In genomic region chr16:33403258-33403657, GRCm38 (mm10) we compare ENCODE assay signal across 31 mouse cellular contexts. TPM values are rescaled to one million over a fixed set of nuclear protein-coding genes. Genes with fewer than 3 reads are reported as not detected.
DNase-seq lines count a peak whose midpoint lies in the region; ATAC-seq and TF ChIP-seq lines count a peak whose summit lies in the region.
"Had no signal": no experiment of that assay in that cellular context is flagged by ENCODE, and none has a peak within 500 bp of the region (broad histone marks: within the 10 kb centered on the region; RNA-seq: fewer than 3 reads in every experiment).

No protein-coding gene starts in this region.

- H3K36me3 ChIP-seq in stomach, embryonic 16.5 days (ENCODE audit: control insufficient read depth, insufficient read depth, low read length) = no peaks in the 10 kb centered on the region
- no peaks in the 10 kb centered on the region for H3K36me3 ChIP-seq in hindbrain, embryonic 13.5 days
- H3K36me3 ChIP-seq: embryonic facial prominence, embryonic 15.5 days; heart, embryonic 12.5 days; limb, embryonic 13.5 days; lung, embryonic 15.5 days; midbrain, embryonic 13.5 days; stomach, embryonic 15.5 days had no signal

- 66% methylated on average over 2 of the region's 2 CpGs for WGBS in stomach, embryonic 16.5 days
- WGBS in hindbrain, embryonic 13.5 days = 86% methylated on average over 2 of the region's 2 CpGs

- DNase-seq in layer of hippocampus, adult 2 months (ENCODE audit: low spot score in 2 of 2) = no peak
- no peak for DNase-seq in layer of hippocampus, adult 9-10 months (ENCODE audit: low spot score)
- DNase-seq in 3T3-L1 (ENCODE audit: low read depth, low spot score) (peak; percentile 71), NIH3T3 (ENCODE audit: low read depth) (peak; percentile 48)
- DNase-seq in kidney, postnatal 36 days = no peak
- DNase-seq: adrenal gland, adult 8-10 months; cerebellum, adult 8-10 months; cerebellum, postnatal 25 days; gastrocnemius, postnatal 36 days; heart, adult 18-20 months; heart, postnatal 10 days; kidney, adult 9 months; kidney, postnatal 10 days; lung, postnatal 36 days; right cerebral cortex, postnatal 25 days; thymus, adult 18-20 months; thymus, postnatal 25 days had no signal

- H3K4me1 ChIP-seq in stomach, embryonic 16.5 days (ENCODE audit: control insufficient read depth, insufficient read depth, low read length) = peaks cover 21% of the 10 kb centered on the region
- peaks cover 28% of the 10 kb centered on the region for H3K4me1 ChIP-seq in hindbrain, embryonic 13.5 days (replicated peaks)

- H3K4me3 ChIP-seq in layer of hippocampus, adult 2 months = no peak overlapping the region
- H3K4me3 ChIP-seq in stomach, embryonic 16.5 days (replicated peaks; ENCODE audit: low read length) = no peak overlapping the region
- no peak overlapping the region for H3K4me3 ChIP-seq in hindbrain, embryonic 13.5 days
- H3K4me3 ChIP-seq: embryonic facial prominence, embryonic 10.5 days; embryonic facial prominence, embryonic 15.5 days; heart, embryonic 12.5 days; left cerebral cortex, adult 2 months; limb, embryonic 13.5 days; lung, embryonic 15.5 days; midbrain, embryonic 13.5 days; stomach, embryonic 15.5 days had no signal

- no peak overlapping the region for H3K4me2 ChIP-seq in stomach, embryonic 16.5 days (ENCODE audit: low read depth, low read length)
- H3K4me2 ChIP-seq in hindbrain, embryonic 13.5 days = no peak overlapping the region
- H3K4me2 ChIP-seq: embryonic facial prominence, embryonic 15.5 days; heart, embryonic 12.5 days; limb, embryonic 13.5 days; lung, embryonic 15.5 days; midbrain, embryonic 13.5 days; stomach, embryonic 15.5 days had no signal

- no peak overlapping the region for H3K9ac ChIP-seq in stomach, embryonic 16.5 days (ENCODE audit: low read length)
- no peak overlapping the region for H3K9ac ChIP-seq in hindbrain, embryonic 13.5 days
- H3K9ac ChIP-seq: embryonic facial prominence, embryonic 15.5 days; heart, embryonic 12.5 days; limb, embryonic 13.5 days; liver, embryonic 14.5 days; lung, embryonic 15.5 days; midbrain, embryonic 13.5 days; stomach, embryonic 15.5 days had no signal

- TF ChIP-seq CTCF in layer of hippocampus, adult 2 months (conservative IDR thresholded peaks at IDR 0.05) = no peak

- 0 out of 2 replicates have a peak overlapping the region, but pooled peaks have one; percentile 0 for H3K27ac ChIP-seq in layer of hippocampus, adult 2 months
- H3K27ac ChIP-seq in stomach, embryonic 16.5 days (ENCODE audit: low read length) = peak overlapping the region; percentile 44; the same call in 1 of the 2 replicates
- no peak overlapping the region for H3K27ac ChIP-seq in hindbrain, embryonic 13.5 days
- H3K27ac ChIP-seq: embryonic facial prominence, embryonic 10.5 days; embryonic facial prominence, embryonic 15.5 days; hindbrain, postnatal 0 days; left cerebral cortex, adult 2 months; limb, embryonic 13.5 days; liver, embryonic 14.5 days; lung, embryonic 15.5 days; midbrain, embryonic 13.5 days; stomach, embryonic 15.5 days had no signal

- no peaks in the 10 kb centered on the region for H3K9me3 ChIP-seq in stomach, embryonic 16.5 days (replicated peaks; ENCODE audit: control insufficient read depth, low read length)
- no peaks in the 10 kb centered on the region for H3K9me3 ChIP-seq in hindbrain, embryonic 13.5 days
- H3K9me3 ChIP-seq: embryonic facial prominence, embryonic 10.5 days; embryonic facial prominence, embryonic 15.5 days; heart, embryonic 12.5 days; limb, embryonic 13.5 days; lung, embryonic 15.5 days; midbrain, embryonic 13.5 days; stomach, embryonic 15.5 days had no signal

- no peaks in the 10 kb centered on the region for H3K27me3 ChIP-seq in stomach, embryonic 16.5 days (ENCODE audit: control insufficient read depth, insufficient read depth, low read length)
- no peaks in the 10 kb centered on the region for H3K27me3 ChIP-seq in hindbrain, embryonic 13.5 days
- H3K27me3 ChIP-seq: embryonic facial prominence, embryonic 15.5 days; heart, embryonic 12.5 days; limb, embryonic 13.5 days; lung, embryonic 15.5 days; midbrain, embryonic 13.5 days; stomach, embryonic 15.5 days had no signal

- no peak for ATAC-seq in stomach, embryonic 16.5 days (ENCODE audit: insufficient read depth, low FRiP score)
- ATAC-seq in hindbrain, embryonic 13.5 days (ENCODE audit: low FRiP score) = no peak
- ATAC-seq: forebrain, embryonic 14.5 days; hindbrain, postnatal 0 days; intestine, postnatal 0 days; midbrain, embryonic 13.5 days had no signal

RNA-seq across cellular contexts. Expression of gene Zfp148, which starts 22.6 kb away (rescaled TPM):
- 100 to 1,000 TPM; 161 to 166 TPM for total RNA-seq in layer of hippocampus, adult 2 months (2021)
- polyA plus RNA-seq in stomach, embryonic 16.5 days (2015; fragmentation: Nextera tagmentation; extraction: Ambion mirVana) = 48.2 and 49.9 TPM in 2 replicates
- polyA plus RNA-seq in hindbrain, embryonic 13.5 days (2015; fragmentation: Nextera tagmentation; extraction: Ambion mirVana) = 50.6 and 52.3 TPM in 2 replicates

Comparison
In these comparisons a context has a peak if more than half of its experiments do, and no peak if none do; other contexts are left out.
1. DNase-seq: peak in 3T3-L1 (single experiment) and NIH3T3 (single experiment); none in layer of hippocampus, adult 2 months (0 of 2), layer of hippocampus, adult 9-10 months (single experiment) and kidney, postnatal 36 days (0 of 2).